Mouse (Mus musculus): ENCODE results near the gene Rnf145. TPM values are rescaled to one million over a fixed set of nuclear protein-coding genes. Genes with fewer than 3 reads are reported as not detected.

The Rnf145 gene
- total RNA-seq, 2 experiments from 2014 or later = 30.6 to 32.2 TPM

DNA sequence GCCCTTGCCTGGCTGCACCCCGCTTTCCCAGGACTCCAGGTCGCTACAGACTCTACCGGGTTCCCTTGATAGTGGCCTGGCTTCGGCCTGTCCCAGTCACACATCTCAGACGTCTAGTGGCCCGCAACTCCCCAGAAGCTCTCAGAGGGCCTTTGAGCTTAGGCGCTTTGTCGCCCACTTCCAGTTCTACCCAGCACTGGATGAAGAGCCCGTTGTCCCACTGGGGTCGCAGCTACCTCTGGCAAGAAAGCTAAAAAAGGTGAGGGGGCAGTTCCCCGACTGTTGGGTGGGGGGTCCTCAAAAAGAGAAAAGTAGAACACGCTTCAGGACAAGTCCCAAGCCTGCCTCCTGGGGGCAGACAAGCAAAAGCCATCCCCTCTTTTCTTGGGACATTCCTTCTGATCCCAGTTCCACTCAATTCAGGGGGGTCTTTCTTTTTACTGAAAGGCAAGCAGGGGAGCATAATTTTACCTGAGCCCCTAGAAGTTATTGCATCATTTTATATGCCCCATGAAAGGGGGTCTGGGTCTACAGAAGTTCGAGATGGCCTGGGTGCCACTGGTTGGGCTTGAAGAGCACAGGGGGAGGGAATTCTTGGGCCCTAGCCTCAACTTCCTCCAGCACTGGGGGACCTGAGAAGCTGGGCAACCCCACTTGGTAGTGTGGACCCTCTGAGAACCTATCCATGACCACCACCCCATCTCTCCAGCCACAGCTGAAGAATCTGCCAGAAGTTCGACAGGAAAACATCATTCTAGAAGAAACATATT is 94.8 kb downstream of the Rnf145 start:
- DNase-seq (ENCODE audit: low spot score in 2 of 2) = peak in 1 of 2 experiments; percentile 33

Small RNAs within 50 kb of the gene (microRNA-seq; reads per million reads assigned to microRNA genes)
- not detected for gene Gm22121

Other genes with a start within 250 kb of the Rnf145 start
- not detected for gene Il12b, start 118.9 kb upstream of the Rnf145 start, total RNA-seq (2021)
- 10 to 100 TPM; 20.8 to 25.9 TPM for gene Ublcp1, start 48.5 kb upstream of the Rnf145 start, total RNA-seq (2021)
- gene Ebf1, start 98.4 kb downstream of the Rnf145 start, total RNA-seq (2021) = 10 to 100 TPM; 55.7 to 56.6 TPM

Data from gastrocnemius, postnatal 4 days (tissue).